Mouse (Mus musculus) frontal cortex, postnatal 10 days (tissue): ENCODE measurements around the gene Tsen54.
A peak's percentile ranks its signal among the peaks of the same experiment; 100 is the strongest.

Experiments used
- DNase-seq, 2 experiments: peaks; one replicate each; pipeline ENCODE4 v3.0.0; 2022; ENCODE audit warnings: low spot score in 2 of 2, mixed read lengths in 1 of 2

Gene Tsen54

DNA sequence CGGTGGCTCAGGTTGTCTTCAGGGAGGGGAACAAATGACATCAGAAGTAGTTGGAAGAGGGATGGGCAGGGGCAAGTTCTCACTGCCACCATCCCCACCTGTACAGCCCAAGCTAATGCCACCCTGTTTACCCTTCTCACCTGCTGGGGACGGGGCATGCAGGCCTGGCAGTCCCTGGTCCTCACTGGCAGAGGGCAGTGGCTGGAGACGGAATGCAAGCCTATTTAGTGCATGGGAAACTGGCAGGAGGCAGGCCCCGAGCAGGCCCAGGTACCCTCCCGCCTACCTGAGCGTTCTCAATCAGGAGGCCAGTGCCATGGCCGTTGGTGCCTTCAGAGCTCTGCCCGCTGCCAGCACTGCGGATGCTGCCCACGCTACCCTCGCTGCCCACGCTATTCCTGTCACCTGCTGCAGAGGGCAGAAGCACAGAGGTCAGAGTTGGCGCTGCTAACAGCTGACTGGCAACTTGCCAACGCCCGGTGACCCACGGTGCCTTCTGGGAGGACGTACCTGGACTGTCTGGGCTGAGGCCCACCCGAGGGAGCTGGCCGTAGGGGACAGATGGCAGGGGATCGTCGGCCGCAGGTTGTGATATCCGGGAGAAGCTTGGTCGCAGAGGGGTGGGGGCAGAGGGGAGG, 11.3 kb upstream of the Tsen54 start:
- DNase-seq = no peak

DNA sequence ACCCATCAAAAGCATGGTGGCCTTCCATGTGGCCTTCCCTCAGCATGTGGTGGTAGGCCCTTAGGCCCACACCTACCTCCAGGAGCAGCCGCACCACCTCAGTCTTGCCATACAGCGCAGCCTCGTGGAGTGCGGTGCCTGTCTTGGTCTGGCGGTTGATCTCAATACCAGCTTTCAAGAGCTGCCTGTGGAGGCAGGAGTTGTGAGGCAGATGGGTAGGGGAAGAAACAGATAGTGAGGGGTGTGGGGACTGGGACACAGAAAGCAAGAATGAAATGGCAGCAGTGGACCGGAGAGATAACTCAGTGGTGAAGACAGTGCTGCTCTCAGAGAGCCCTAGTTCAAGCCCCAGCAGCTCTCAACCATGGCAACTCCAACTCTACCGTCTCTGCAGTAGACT, 9.5 kb upstream of the Tsen54 start:
- DNase-seq = no peak

DNA sequence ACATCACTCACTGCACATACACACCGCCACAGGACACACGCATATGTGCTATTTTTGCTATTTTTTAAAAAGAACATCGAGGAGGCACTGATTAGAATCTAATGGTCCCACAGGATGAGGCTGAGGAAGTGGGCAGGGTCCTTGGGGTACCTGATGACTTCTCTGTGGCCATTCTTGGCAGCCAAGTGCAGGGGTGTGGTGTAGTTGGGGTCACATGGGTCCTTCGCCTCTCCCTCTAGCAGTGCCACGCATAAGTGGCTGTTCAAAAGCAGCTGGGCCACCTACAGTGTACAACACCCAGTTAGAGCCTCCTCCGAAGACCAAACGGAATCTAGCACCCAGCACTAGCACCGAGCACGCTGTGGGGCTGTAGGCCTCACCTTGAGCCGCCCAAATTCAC, 8.4 kb upstream of the Tsen54 start:
- no peak for DNase-seq

DNA sequence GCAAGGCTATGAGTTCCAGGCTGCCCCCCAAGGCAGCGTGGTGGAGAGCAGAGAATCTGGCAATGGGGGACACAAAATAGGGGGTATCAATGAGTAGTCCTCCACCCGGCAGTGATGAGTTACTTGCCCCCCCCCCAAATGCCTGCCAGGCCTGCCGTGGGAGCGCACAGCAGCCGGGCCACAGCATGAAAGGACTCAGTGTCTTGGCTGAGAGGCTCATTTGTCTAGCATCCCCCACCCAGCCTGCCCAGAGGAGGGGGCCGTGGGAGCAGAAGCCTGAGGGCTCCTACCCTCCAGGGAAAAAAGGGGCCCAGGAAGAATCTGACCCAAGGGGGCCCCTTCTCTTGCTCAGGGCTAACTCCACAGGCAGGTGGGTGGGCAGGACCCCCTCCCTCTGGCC, 7.2 kb upstream of the Tsen54 start:
- peak in 1 of 2 experiments; percentile 39 for DNase-seq

DNA sequence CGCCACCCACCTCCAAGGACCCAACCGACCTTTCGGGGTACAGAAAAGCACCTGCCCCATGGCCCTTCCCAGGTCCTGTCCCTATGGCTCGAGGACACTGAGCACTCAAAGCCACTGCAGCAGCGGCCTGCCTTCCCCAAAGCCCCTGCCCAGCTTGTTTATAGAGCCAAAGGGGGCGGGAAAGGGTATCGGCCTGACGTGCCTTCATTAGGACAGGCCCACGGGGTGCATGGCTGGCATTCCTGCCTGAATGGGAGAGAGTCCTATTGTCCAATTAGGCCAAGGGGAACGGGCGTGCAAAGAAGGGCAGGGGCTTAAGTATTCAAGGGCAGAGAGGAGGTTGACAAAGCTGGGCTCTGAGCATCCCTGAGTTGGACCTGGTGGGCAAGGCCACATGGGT, 6.6 kb upstream of the Tsen54 start:
- no peak for DNase-seq

DNA sequence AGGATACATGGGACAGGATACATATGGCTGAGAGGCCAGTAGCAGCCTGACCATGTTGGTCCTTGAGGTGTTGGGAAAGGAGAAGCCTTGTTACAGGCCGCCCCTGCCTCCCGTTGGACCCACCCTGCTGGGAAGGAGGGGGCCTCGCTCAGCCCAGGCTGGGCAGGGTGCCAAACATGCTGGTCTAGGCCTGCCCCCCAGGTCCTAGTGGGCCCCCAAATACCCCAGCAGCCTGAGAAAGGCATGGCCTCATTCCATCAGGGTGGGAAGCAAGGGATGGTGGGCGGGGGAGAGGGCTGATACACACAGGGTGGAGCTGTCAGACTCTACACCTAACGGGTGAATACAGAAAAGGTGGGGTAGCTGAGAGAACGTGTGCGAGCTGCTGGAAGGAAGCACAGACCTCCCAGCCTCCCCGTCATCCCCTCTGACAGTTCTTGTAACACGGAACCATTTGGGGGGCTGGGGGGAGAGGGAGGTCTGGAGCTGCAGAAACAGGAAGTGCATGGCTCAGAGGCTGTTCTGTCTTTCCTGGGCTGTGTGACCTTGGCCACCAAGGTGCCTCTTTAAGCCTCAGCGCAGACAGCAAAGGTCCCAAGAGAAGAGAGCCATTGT, 5.7 kb upstream of the Tsen54 start:
- DNase-seq = no peak

DNA sequence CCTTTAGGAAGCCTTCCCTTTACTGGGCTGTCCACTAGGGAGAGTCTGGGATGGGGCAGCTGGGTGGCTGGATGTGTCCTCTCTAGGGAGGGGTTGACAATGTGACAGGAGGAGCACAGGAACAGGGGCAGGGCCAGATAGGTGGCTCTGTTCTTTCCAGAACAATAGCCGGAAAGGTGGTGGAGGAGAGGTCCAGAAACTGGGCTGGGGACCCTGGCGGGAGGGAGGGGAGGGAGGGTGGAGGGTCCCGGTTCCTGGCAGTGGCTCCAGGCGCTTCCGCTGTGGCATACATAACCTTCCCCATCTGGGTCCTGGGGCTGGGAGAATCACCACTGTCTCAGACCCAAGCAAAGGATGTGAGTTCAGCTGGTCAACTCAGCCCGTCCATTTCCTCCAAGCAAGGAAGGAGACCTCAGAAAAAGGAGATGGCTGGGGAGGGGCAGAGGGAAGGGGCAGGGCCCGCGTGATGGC, 5.2 kb upstream of the Tsen54 start:
- DNase-seq = no peak

DNA sequence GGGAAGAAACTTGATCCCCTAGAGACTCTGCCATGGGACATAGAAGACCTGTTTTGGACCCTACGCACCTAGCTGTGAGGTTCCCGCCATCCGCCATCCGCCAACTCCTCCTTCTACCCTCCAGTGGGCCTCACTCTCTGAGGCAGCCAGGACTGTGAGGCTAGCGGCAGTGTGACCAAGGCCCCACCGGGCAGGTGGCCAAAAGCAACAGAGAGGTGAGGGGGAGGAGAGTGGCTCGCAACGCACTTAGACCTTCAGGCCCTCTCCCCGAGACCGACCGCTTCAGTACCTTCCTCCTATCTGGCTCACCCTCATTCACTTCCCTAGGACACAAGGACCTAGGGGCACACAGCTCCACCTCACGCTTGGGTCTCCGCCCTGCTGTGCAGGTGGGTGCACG, 4.1 kb upstream of the Tsen54 start:
- no peak for DNase-seq

DNA sequence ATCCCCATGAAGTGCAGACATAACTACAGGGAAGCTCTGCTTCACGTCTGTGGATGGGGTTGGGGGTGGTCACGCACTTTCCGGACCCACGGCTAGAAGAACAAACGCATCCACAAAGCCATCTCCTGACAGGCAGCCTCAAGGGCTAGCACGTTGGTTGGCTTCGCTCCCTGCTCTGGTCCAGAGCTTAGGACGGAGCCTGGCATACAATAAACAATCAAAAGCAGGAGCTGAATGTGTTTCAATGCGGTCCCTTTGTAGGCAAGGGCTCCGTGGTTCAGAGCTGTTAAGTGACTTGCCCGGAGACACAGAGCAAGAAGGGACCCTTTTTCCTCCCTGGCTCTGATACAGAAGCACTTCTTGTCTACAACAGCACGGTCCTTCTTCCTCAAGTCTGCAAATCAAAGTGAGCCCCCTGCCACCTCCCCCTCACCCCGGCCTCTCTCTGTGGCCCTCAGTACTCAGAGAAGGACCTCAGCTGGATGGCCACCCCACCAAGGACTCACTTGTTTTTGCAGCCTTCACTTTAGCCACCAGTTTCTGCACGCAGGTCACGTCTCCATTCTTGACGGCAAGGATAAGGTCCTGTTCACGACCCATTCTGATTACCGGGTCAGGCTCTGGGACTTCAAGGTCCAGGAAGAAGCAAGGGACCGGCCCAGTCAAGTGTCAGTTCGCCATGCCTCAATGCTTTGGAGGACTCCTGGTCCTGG, 3.0 kb upstream of the Tsen54 start:
- no peak for DNase-seq

DNA sequence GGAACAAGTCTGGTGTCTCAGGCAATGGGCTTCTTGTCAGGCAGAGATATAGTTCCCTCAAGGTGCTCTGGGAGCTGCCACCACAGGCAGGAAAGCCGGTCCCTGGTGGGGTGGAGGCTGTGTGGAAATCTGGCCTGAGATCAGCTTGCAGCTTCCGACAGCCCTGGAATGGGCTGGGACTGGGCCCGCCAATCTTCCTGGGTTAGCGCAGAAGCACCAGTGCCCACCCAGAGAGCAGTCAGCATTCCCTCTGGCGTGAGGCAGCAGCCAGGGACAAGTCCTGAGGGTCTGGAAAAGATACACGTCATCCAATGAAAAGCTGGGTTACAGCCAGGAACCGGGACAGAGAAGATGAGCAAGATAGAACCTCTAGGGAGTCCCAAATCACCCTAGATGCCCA, 2.4 kb upstream of the Tsen54 start:
- no peak for DNase-seq

DNA sequence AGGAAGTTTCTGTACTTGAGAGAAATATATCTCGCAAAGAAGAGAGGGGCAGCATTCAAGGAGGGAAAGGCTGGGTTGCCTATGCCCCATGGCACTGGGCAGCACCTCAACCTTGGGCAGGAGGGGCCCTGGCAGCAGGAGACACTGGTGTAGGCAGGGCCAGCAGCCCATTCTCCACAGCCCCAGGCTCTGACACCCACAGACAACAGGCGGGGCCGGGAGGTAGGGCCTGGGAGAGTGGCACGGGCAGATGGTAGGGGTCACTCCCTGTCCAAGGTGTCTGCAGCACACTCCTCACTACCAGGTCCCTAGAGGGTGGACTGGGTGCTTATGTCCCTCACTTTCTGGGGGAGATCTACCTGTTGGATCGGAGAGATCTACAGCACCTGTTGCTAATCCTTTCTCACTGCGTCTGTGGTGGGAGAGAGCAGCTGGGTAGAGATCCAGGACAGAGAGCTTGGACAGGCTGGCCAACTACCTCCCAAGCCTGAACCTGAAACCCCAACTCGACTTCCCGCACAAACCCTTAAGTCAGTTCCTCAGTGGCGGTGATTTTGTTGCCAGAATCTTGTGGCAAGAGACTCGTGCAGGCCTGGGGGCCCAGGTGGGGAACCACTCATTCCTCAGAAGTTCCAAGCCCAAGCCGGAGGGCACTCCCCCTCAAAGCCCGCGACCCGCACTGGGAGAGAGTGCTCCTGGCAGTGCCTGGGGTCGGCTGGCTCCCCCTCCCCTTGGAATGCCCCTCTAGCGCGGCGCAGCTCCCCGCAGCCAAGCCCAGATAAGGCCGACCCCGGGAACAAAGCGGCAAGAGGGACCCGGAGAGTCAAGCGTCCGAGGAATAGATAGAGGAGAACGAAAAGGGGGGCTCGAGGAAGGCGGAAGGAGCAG, 1.7 kb upstream of the Tsen54 start:
- DNase-seq = no peak

DNA sequence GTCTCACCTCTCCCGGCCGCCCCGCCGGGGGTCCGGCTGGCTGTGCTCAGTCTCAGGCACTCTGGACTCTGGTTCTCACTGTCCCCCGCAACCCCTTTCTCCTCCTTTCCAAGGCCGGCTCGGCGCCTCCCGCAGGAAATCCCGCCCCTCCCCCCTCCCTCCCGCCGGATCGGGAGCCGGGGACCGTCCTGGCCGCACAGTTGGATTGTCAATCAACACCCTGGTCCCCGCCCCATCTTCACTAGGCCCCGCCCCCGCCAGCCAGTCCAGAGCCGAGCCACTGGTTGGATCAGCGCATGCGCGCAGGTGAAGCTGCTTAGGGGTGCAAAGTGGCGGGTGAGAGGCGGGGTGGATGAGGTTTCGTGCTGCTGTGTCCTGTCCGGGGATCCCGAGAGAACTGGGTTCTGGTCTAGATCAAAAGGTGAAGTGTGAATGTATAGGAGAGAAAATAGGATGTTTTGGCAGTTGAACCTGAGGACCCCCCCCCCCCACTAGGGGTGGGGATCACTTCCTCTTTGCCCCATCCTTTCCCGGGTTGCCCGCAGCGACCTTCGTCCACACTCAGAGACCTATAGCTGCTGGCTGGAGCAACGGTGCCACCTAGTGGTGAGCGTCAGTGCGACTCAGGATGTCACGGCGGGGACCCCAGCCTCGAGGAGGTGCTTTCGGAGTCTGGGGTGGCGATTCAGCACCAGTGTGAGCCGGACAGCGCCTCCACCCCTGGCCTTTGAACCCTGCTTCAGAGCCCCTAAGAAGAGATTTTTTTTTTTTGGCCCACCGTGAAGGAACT, 822 bp upstream of the Tsen54 start, which contains the start of gene Caskin2:
Caskin2 (minus strand) TSS at position 133 of the 790 bp plus-strand sequence.
- DNase-seq = peak; percentile 81 to 89

DNA sequence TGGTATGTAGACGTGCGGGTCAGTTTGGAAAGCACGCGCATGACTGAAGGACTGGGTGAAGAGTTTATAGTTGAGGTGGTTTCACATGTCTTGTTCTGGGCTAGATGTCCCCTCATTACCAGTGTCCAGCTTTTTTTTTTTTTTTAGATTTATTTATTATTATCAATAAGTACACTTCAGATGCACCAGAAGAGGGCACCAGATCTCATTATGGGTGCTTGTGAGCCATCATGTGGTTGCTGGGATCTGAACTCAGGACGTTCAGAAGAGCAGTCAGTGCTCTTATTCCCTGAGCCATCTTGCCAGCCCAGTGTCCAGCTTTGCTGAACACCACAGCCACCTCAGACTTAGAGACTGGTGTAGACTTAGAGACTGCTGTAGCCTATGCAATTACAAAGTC, 2.8 kb downstream of the Tsen54 start:
- no peak for DNase-seq

DNA sequence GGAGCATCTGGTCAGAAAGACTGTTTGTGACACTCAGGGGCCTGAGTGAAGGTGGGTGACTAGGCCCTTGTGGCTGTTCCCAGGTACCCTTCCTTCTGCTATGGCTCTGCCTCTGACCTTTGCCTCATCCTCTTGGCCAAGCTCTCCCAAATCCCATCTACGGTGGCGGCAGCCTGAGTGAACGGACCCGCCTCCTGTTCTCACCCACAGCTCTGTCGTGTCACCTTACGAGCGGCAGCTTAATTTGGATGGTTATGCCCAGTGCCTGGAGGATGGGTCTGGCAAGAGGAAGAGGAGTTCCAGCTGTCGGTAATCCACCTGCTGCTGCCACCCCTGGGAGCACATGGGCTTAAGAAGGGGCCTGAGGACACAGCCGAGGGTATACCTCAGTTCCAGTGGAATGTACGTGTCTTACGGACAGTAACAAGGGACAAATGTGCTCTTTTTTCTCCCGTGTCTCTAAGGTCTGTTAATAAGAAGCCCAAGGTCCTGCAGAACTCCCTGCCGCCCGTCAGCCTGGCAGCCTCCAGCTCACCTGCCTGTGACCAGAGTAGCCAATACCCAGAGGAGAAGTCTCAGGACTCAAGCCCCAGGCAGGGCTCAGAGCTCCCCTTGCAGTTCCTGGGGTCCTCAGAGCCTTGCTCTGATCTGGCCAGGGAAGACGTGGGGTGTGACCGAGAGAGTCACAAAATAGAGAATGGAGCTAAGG, 5.5 kb downstream of the Tsen54 start:
- no peak for DNase-seq

DNA sequence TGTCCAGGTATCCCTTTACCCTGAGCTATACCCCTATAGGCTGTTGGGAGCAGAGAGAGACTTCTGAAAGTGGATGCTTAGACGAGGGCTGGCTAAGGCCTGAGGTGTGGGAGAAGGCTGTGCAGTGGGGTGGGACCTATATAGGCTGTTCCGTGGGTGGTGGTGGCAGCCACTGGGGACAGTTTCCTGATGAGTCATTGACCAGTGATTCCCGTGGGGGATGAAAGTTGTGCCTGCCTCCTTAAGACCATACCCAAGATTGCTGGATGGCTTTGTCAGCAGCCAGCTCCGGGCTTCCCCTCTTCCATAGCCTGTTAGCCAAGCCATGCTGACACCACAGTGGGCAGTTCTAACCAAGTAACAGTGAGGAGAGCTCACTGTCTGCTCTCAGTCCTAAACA, 6.5 kb downstream of the Tsen54 start:
- DNase-seq = no peak

DNA sequence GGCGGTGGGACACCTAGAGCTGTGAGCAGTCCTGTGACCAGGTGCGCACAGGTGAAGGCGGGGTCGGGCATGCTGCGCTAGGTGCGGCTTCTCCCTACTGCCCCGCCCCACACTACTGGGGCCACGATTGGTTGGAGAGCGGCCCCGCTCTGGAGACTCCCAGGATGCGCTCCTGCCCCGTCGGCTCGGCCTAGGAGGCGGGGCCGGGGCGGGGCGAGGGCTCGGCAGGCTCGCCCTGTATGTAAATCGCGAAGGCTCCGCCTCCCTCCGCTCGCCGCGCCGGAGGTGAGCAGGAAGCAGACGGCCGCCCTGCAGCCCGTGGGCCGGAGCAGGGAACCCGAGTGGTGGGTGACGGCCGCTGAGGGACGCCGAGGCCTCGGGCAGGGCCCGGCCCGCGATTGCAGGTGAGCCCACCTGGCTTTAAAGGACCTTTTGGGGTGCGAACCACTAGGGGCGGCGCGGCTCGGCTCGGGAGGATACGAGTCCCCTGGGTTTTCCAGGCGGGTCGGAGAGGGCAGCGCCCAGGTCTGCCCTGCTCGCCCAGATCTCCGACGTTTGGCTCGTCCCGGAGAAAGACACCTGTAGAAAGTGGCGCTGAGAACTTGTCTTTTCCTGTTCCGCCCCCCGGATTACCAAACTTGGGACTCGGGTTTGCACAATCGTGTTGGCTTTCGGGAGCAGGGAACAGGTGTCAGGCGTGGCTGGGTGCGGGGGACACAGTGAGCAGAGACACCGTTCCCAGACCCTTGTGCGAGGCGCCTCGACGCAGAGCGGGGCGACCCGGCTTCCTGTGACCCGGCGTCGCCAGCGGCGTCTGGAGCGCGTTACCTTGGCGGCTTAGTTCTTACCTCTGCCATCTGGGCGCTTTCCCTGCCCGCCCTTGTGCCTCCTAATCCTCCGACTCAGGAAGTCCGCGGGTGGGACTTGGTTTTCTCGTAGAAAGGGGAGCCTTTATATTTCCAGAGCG, 9.5 kb downstream of the Tsen54 start, which contains the start of gene Llgl2:
Llgl2 (plus strand) TSS at position 276 of the 967 bp plus-strand sequence.
- peak in 1 of 2 experiments; percentile 49 for DNase-seq

DNA sequence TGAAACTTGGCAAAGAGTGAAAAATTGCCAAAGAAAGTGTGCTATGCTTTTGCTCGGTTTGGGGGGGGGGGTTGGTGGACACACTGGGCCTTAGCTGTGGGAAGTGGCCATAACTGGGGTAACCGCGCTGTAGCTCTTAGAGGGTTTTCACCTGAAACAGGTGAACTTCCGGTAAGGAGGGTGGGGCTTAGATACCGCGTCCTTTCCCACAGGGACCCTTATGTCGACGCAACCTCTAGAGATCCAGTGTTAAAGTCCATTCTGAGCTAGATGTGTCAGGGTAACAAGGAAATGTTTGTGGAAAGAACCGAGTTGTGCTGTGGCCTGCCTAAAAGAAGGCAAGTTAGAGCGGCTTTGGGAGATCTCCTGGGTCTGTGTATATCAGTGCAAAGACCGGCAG, 10.3 kb downstream of the Tsen54 start:
- no peak for DNase-seq

DNA sequence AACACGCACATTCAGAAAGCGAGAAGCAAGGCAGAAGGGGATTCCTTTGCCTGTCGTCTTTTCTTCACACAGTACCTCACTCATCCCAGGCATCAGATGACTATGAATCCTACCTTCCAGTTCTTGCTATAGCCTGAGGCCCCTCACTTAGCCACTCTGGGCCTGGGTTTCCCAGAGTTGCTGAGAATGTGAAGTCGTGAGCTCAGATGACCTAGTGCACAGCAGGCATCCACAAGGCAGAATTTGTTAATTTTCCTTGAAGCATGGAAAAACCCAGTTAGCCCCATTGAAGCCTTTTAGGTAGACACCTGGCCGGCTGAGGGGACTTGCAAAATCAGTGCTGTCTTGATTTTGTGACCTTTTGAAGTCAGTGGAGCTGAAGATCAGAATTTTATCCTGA, 12.0 kb downstream of the Tsen54 start:
- no peak for DNase-seq

DNA sequence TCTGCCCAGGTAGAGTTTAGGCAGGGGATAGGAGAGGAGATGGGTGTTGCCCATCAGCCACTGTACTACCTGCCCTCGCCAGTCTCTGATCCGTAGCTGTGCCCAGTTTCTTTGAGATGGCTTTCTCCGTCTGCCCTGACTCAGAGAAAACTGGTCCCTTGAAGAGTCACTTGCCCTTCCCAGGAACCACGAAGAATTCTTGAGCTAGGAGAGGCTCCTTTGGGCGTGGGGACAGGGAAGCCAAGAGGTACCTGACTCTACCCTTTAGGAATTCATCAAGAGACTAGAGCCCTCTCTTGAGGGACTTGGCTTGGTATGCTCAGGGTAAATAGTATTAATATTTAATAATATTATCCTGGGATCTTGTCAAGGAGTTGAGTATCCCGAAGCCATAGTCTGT, 13.1 kb downstream of the Tsen54 start:
- no peak for DNase-seq
